Mouse (Mus musculus) heart, postnatal 36 days (tissue): ENCODE data around the gene Mdn1. TPM values are rescaled to one million over a fixed set of nuclear protein-coding genes. Genes with fewer than 3 reads are reported as not detected.
A peak's percentile ranks its signal among the peaks of the same experiment; 100 is the strongest.

ENCODE experiments used
- DNase-seq, 2 experiments: peaks; one replicate each; pipeline ENCODE4 v3.0.0; 2021 to 2022
- intact Hi-C: fragments of 180-260 bp; cut with DNase I; formaldehyde crosslinking; loops from one replicate; pipeline ENCODE4 v1.15.1; 2025
- total RNA-seq, 2 experiments: library from RNA; stranded (reverse); gene quantifications; 2 replicates each; pipeline ENCODE4 v1.2.3; 2021

Mdn1 gene
- total RNA-seq, 2 experiments from 2014 or later, result 6.6 to 7.2 TPM

DNA sequence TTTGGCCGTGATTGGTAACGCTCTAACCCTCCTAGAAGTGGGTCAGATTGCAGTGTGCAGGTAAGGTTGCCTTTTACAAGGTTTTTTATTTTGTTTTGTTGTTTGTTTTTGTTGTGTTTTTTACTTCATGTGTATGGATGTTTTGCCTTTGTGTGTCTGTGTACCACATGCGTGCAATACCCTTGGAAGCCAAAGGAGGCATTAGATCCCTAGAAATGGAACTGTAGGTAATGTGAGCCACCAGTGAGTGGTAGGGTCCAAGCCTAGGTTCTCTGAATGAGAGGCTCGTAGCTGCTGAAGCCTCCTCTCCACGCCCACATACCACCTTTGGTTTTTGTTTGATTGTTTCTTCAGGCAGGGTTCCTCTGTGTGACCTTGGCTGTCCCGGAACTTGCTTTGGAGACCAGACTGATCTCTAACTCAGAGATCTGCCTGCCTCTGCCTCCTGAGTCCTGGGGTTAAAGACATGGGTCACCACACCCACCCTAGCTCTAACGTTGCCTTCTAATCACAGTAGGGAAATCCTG, 113.4 kb downstream of the Mdn1 start:
- intact Hi-C loops, result no loop called here
- DNase-seq, result no peak

DNA sequence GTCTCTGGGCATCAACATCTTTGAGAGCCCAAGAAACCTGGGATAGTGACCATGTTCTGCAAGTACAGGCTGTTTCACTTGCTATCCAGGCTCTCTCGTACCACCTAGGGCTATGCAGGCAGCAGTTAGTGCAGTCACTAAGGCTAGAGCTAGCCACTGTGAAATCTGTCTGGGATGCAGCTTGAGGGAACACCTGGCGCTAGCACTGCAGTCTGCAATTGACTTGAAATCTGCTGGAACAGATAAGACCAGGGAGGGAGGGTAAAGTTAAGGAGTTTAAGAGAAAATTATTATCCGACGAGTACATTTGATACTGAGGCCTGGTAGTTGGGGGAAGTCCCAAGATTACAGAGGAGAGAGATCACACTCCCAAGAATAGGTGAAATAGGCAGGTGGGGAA, 123.1 kb downstream of the Mdn1 start:
- intact Hi-C loops, result loop anchor here (5.0 kb wide), 1 partner anchor 237 kb away; no protein-coding TSS in a partner anchor
- DNase-seq, result no peak

DNA sequence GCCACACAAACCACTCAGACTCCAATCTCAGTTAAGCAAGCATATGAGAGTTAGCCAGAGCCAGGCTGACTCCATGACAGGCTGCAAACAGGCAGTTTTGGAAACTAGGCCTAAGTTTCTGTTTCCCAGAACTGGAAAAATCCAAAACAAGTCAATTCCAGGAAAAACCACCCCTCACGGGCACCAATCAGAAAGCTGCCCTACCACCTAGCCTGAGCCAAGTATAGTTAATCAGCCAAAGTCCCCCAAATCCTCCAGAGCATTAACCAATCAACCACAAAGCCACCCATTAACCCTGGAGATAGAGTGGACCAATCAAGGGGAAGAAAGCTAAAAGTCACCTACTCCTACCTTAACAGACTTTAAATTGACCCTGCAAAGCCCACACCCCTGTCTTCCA, 130.2 kb downstream of the Mdn1 start:
- DNase-seq, result no peak
- intact Hi-C loops, result no loop called here

DNA sequence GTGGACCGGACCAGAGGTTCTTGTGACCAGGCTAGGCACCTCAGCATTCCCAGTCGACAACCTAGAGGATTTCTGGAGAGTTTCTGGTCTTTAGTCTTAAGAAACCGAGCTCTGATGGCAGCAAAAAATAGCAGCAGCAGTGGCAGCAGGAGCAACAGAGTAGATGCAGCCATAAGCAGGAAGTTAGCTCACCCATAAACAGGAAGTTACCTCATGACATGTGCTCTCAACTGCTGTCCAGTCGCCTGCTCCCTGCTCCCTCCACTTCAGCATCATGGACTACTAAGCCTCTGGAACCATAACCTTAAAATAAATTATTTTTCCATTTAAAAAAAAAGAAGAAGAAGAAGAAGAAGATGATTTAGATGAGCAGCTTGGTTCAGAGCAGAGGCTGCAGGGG, 132.1 kb downstream of the Mdn1 start:
- intact Hi-C loops, result no loop called here
- no peak for DNase-seq

DNA sequence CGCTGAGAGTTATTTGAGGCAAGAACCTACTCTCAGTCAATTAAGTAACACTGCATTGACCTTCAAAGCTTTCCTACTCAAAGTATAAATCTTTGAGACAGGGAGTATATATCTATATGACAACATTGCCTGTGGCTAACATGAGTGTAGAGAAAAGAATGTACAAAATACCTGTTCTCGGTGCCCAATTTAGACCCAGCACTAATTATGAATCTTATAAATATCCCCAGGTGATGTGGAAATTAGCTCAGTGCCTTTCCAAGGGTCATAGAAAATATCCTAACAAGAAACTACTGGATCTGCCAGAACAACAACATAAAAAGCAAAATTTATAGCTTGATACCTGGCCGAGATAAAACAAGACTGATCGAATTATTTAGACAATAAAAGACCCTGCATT, 142.1 kb downstream of the Mdn1 start:
- intact Hi-C loops, result no loop called here
- DNase-seq, result no peak

DNA sequence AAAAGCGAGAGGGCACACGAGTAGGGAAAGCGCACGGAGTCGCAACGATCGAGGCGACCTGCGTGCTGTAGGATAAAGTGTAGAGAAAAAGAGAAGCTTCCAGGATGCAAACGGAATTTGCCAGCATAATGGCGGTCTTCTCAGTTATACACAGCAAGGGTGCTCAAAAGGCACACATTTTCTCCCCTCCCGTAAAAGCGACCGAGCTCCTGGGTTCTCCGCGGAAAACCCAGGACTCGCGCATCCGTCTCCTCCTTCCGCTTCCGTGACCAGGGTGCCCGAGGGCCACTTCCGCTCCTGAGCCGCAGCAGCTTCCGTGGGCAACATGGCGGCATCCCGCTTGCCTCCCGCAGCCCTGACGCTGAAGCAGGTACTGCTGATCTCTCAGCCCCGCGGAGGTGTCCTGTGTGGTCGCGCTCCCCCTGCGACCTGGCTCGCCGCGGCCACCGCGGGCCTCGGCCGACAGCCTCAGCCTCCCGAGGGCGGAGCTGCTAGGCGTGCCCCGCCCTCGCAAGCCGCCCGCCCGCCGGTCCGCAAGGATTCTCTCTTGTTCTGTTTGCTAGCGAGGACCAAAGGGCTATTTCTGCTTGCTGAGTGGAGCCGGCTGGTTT, 143.2 kb downstream of the Mdn1 start, which contains the start of gene Lyrm2:
TSS of gene Lyrm2 (plus strand) at position 288 of the 611 bp plus-strand sequence.
- DNase-seq, result peak; percentile 78 to 88
- intact Hi-C loops, result loop anchor here (2.0 to 5.0 kb wide), 2 partner anchors 151 to 232 kb away; partner anchors contain the start of genes Ankrd6 and Ube2j1

DNA sequence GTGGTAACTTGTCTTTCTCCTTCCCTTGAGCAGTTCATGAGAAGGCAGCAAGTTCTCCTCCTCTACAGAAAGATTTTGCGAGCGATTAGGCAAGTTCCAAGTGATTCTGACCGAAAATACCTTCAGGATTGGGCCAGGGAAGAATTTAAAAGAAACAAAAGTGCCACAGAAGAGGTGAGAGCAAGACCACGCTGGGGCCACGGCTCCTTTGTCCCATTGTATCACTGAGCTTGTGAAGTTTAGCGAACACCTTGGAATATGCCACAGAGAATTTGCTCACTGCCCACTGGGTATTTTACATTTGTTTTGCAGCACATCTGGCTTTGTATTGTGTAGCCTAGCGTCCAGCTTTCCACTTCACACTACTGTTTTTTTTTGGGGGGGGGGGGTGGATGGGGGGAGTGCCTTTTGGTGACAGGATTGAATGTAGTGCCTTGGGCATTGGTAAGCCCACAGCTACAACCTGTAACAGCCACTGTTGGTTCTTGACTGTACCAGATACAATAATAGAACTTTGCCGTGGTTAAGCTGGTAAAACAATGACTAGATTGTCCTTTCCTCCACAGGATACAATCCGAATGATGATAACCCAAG, 143.8 kb downstream of the Mdn1 start:
- intact Hi-C loops, result loop anchor here (2.0 to 5.0 kb wide), 2 partner anchors 150 to 232 kb away; partner anchors contain the start of genes Ankrd6 and Ube2j1
- no peak for DNase-seq

DNA sequence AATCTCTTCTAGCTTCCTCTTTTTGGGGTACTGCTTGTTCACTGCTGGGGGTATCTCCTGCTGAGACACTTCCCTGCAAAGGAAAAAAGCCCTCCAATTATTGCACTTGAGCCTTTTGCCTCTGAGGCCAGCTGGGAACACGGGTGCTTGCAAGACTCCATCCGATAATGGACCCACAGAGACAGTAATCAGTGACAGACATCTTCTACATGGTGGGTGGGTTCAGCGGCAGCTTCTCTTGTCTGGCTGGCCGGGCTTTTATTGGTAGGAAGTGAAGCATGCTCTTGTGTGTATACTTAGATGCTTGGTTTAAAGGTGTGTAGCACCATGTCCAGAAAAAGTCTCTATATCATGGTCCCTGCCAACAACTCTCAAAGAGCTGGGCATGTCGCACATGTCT, 160.6 kb downstream of the Mdn1 start:
- intact Hi-C loops, result no loop called here

DNA sequence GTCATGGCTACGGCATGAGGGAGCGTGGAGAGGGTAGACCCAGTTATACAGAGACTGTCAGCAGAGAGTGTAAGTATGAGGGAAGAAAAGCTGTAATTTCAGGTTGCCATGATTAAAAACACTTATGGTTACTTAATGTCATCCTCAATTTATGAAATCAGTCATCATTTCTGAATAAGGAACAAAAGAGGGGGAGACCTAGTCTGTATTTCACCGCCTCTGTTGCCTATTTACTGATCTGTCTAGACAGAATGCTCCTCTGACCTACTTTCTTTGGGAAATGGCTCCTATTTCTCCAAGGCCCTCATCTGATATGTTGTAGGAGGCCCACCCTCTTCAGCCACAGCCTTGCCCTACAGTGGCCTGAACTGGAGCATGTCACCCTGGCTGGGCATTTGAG, 163.8 kb downstream of the Mdn1 start:
- DNase-seq, result no peak
- intact Hi-C loops, result no loop called here

More for the DNA sequence above, 160.6 kb downstream of the Mdn1 start:
- no peak for DNase-seq

DNA sequence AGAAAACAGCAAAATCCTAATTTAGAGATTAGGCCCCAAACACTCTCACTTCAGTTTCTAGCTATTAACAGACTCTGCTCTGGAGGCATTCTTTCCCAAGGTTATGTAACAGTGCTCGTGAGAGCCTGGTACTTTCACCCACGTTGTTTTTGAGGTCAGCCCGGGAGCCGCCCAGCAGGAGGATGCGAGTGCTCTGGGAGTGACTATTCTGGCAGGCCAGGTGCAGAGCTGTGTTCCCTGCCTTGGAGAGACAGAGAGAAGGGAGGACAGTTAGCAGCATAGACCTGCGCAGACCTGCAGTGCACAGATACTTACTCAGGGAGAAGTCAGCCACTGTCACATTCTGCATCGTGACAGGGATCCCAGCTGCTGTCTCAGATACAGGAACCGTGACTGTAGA, 167.3 kb downstream of the Mdn1 start:
- intact Hi-C loops, result no loop called here

More for the DNA sequence above, 167.3 kb downstream of the Mdn1 start:
- no peak for DNase-seq

Other genes starting within 250 kb of the Mdn1 start
- not detected for gene Gja10, start 54.4 kb upstream of the Mdn1 start, total RNA-seq
- 1 to 10 TPM; 7.3 to 8.6 TPM for gene Casp8ap2, start 41.7 kb upstream of the Mdn1 start, total RNA-seq
- gene Lyrm2, start 143.1 kb downstream of the Mdn1 start, total RNA-seq, result 10 to 100 TPM; 38.4 to 38.7 TPM